Mouse (Mus musculus): ENCODE results near the gene Wfikkn2. TPM values are rescaled to one million over a fixed set of nuclear protein-coding genes. Genes with fewer than 3 reads are reported as not detected.

Wfikkn2 gene
- polyA plus RNA-seq, 1 experiment = 0.16 TPM

- H3K36me3 ChIP-seq (ENCODE audit: control insufficient read depth, insufficient read depth, low read length, poor library complexity, severe bottlenecking) = peaks cover 14% of the 10 kb centered on the region
- H3K27ac ChIP-seq (ENCODE audit: insufficient read depth, low read length) = peak overlapping the region; percentile 37
- H3K4me1 ChIP-seq (ENCODE audit: control insufficient read depth, insufficient read depth, low read length) = no peaks in the 10 kb centered on the region
These were observed 33.9 kb downstream of the Wfikkn2 start for GRCm38 (mm10) chr11:94211651-94212488.

GRCm38 (mm10) chr11:94211124-94211603, 34.6 kb downstream of the Wfikkn2 start, which contains the start of gene Tob1:
TSS of gene Tob1 (plus strand) at chr11:94211454.
- peak within 1 kb of the TSS; percentile 80 for H3K4me3 ChIP-seq (ENCODE audit: low read depth, low read length)
- no peaks in the 10 kb centered on the region for H3K27me3 ChIP-seq (ENCODE audit: control insufficient read depth, insufficient read depth, low read length, poor library complexity, severe bottlenecking)
- H3K9ac ChIP-seq (ENCODE audit: low read depth, poor library complexity, severe bottlenecking) = peak within 1 kb of the TSS; percentile 97
- TF ChIP-seq CTCF (IDR thresholded peaks at IDR 0.05; ENCODE audit: low read depth, low read length) = no peak
- peak; percentile 94 for TF ChIP-seq POLR2A (IDR thresholded peaks at IDR 0.05; ENCODE audit: insufficient read depth, low read length)
- TF ChIP-seq EP300 (IDR thresholded peaks at IDR 0.05; ENCODE audit: insufficient read depth, low read depth, low read length) = peak; percentile 57; the same call in 1 of the 2 replicates
- H3K9me3 ChIP-seq (replicated peaks; ENCODE audit: control insufficient read depth, insufficient read depth, low read length, poor library complexity, severe bottlenecking) = no peaks in the 10 kb centered on the region
- H3K4me1 ChIP-seq (ENCODE audit: control insufficient read depth, insufficient read depth, low read length) = no peaks in the 10 kb centered on the region
- H3K36me3 ChIP-seq (ENCODE audit: control insufficient read depth, insufficient read depth, low read length, poor library complexity, severe bottlenecking) = peaks cover 14% of the 10 kb centered on the region
- H3K27ac ChIP-seq (ENCODE audit: insufficient read depth, low read length) = peak within 1 kb of the TSS; percentile 83

More at GRCm38 (mm10) chr11:94211651-94212488, 33.9 kb downstream of the Wfikkn2 start:
- Histone ChIP-seq H3K27me3 (ENCODE audit: control insufficient read depth, insufficient read depth, low read length, poor library complexity, severe bottlenecking) (no peaks in the 10 kb centered on the region), H3K4me3 (ENCODE audit: low read depth, low read length) (peak overlapping the region; percentile 80), H3K9me3 (replicated peaks; ENCODE audit: control insufficient read depth, insufficient read depth, low read length, poor library complexity, severe bottlenecking) (no peaks in the 10 kb centered on the region), H3K9ac (ENCODE audit: low read depth, poor library complexity, severe bottlenecking) (peak overlapping the region; percentile 97)
- no peak for TF ChIP-seq CTCF (IDR thresholded peaks at IDR 0.05; ENCODE audit: low read depth, low read length)
- no peak for TF ChIP-seq POLR2A (IDR thresholded peaks at IDR 0.05; ENCODE audit: insufficient read depth, low read length)
- no peak for TF ChIP-seq EP300 (IDR thresholded peaks at IDR 0.05; ENCODE audit: insufficient read depth, low read depth, low read length)

GRCm38 (mm10) chr11:94210191-94211086, 35.4 kb downstream of the Wfikkn2 start:
- Histone ChIP-seq H3K9ac (ENCODE audit: low read depth, poor library complexity, severe bottlenecking) (peak overlapping the region; percentile 70), H3K27ac (ENCODE audit: insufficient read depth, low read length) (peak overlapping the region; percentile 83), H3K4me3 (ENCODE audit: low read depth, low read length) (peak overlapping the region; percentile 98), H3K4me1 (ENCODE audit: control insufficient read depth, insufficient read depth, low read length) (no peaks in the 10 kb centered on the region), H3K27me3 (ENCODE audit: control insufficient read depth, insufficient read depth, low read length, poor library complexity, severe bottlenecking) (no peaks in the 10 kb centered on the region), H3K36me3 (ENCODE audit: control insufficient read depth, insufficient read depth, low read length, poor library complexity, severe bottlenecking) (peaks cover 14% of the 10 kb centered on the region), H3K9me3 (replicated peaks; ENCODE audit: control insufficient read depth, insufficient read depth, low read length, poor library complexity, severe bottlenecking) (no peaks in the 10 kb centered on the region)
- TF ChIP-seq POLR2A (IDR thresholded peaks at IDR 0.05; ENCODE audit: insufficient read depth, low read length) (no peak), EP300 (IDR thresholded peaks at IDR 0.05; ENCODE audit: insufficient read depth, low read depth, low read length) (0 out of 2 replicates have a peak, but pooled peaks have one; percentile 13)

GRCm38 (mm10) chr11:94209695-94210131, 36.1 kb downstream of the Wfikkn2 start:
- Histone ChIP-seq H3K4me1 (ENCODE audit: control insufficient read depth, insufficient read depth, low read length) (no peaks in the 10 kb centered on the region), H3K27ac (ENCODE audit: insufficient read depth, low read length) (peak overlapping the region; percentile 97)
- TF ChIP-seq EP300 (IDR thresholded peaks at IDR 0.05; ENCODE audit: insufficient read depth, low read depth, low read length) (no peak), CTCF (IDR thresholded peaks at IDR 0.05; ENCODE audit: low read depth, low read length) (no peak), POLR2A (IDR thresholded peaks at IDR 0.05; ENCODE audit: insufficient read depth, low read length) (no peak)

GRCm38 (mm10) chr11:94208811-94209675, 36.8 kb downstream of the Wfikkn2 start:
- H3K9me3 ChIP-seq (replicated peaks; ENCODE audit: control insufficient read depth, insufficient read depth, low read length, poor library complexity, severe bottlenecking) = no peaks in the 10 kb centered on the region
- H3K36me3 ChIP-seq (ENCODE audit: control insufficient read depth, insufficient read depth, low read length, poor library complexity, severe bottlenecking) = peaks cover 7% of the 10 kb centered on the region
- H3K4me1 ChIP-seq (ENCODE audit: control insufficient read depth, insufficient read depth, low read length) = no peaks in the 10 kb centered on the region
- no peak for TF ChIP-seq EP300 (IDR thresholded peaks at IDR 0.05; ENCODE audit: insufficient read depth, low read depth, low read length)
- TF ChIP-seq POLR2A (IDR thresholded peaks at IDR 0.05; ENCODE audit: insufficient read depth, low read length) = no peak
- TF ChIP-seq CTCF (IDR thresholded peaks at IDR 0.05; ENCODE audit: low read depth, low read length) = no peak
- no peaks in the 10 kb centered on the region for H3K27me3 ChIP-seq (ENCODE audit: control insufficient read depth, insufficient read depth, low read length, poor library complexity, severe bottlenecking)
- H3K4me3 ChIP-seq (ENCODE audit: low read depth, low read length) = no peak overlapping the region
- H3K9ac ChIP-seq (ENCODE audit: low read depth, poor library complexity, severe bottlenecking) = peak overlapping the region; percentile 70; the same call in 1 of the 2 replicates
- no peak overlapping the region for H3K27ac ChIP-seq (ENCODE audit: insufficient read depth, low read length)

More at GRCm38 (mm10) chr11:94209695-94210131, 36.1 kb downstream of the Wfikkn2 start:
- Histone ChIP-seq H3K4me3 (ENCODE audit: low read depth, low read length) (peak overlapping the region; percentile 98), H3K9me3 (replicated peaks; ENCODE audit: control insufficient read depth, insufficient read depth, low read length, poor library complexity, severe bottlenecking) (no peaks in the 10 kb centered on the region), H3K27me3 (ENCODE audit: control insufficient read depth, insufficient read depth, low read length, poor library complexity, severe bottlenecking) (no peaks in the 10 kb centered on the region), H3K36me3 (ENCODE audit: control insufficient read depth, insufficient read depth, low read length, poor library complexity, severe bottlenecking) (peaks cover 14% of the 10 kb centered on the region), H3K9ac (ENCODE audit: low read depth, poor library complexity, severe bottlenecking) (peak overlapping the region; percentile 70)
